Mouse (Mus musculus): ENCODE measurements around the gene Txnrd2.

The Txnrd2 gene

DNA sequence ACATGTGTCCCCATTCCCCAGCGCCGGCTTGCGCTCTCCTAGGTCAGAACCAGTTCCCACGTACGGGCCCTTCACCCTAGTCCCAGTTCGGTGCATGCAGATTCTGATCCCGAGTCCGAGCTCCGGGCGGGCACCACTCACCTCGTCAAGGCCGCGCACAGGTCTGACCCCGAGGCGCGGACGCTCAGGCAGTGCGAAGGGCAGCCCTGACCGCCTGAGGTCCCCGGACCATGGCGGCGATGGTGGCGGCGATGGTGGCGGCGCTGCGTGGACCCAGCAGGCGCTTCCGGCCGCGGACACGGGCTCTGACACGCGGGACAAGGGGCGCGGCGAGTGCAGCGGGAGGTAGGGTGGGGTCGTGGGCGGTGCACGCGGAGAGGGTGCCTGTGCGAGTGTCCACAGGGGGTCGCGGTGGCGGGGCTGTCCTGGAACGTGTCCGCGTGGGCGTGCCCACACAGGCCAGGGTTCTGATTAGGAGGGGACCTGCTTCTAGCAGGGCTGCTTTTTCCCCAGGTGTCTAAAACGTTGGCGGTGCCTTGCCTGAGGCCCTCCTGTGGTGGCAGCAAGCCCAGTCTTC lies at the start of gene Txnrd2:
Txnrd2 (plus strand) TSS at position 170 of the 577 bp plus-strand sequence.
- in situ Hi-C loops (cut with MboI; ENCODE audit: unreplicated experiment in 2 of 2): loop anchor here in 1 of 2 experiments (25.0 kb wide), 1 partner anchor 861 kb away; no protein-coding TSS in a partner anchor

GRCm38 (mm10) chr16:18377203-18377602 lies 49.0 kb upstream of the Txnrd2 start:
- in situ Hi-C loops (cut with MboI; ENCODE audit: unreplicated experiment in 2 of 2): no loop called here

- in situ Hi-C loops (cut with MboI; ENCODE audit: unreplicated experiment in 2 of 2): no loop called here
Measured at GRCm38 (mm10) chr16:18378489-18378888, 47.7 kb upstream of the Txnrd2 start.

- in situ Hi-C loops (cut with MboI; ENCODE audit: unreplicated experiment in 2 of 2): no loop called here
Measured at GRCm38 (mm10) chr16:18379338-18380001, 46.7 kb upstream of the Txnrd2 start.

DNA sequence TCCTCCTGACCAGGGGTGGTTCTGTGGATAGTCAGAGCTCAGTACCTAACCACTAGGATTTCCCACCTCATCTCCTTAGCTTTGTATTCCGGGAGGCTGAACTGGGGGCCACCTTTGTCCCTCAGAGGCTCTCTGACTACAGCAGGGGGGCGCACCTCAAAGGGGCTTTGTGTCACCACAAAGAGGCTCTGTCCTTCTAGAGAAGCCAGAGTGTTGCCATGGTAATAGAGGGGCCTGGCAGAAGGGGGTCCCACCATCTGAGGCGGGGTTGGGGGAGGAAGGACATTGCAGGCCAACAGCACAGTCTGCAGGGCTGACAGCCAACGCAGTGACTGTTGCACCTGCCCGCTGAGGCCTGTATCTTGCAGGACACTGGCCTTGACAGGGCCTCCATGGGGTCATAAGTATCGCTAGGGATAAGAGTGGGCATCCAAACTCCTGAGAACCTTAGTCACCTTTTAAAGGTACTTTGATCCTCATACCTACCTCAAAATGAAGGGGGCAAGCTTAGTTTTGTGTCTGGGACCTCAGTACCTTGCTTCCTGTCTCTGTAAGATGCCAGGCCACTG lies 45.6 kb upstream of the Txnrd2 start:
- in situ Hi-C loops (cut with MboI; ENCODE audit: unreplicated experiment in 2 of 2): no loop called here

DNA sequence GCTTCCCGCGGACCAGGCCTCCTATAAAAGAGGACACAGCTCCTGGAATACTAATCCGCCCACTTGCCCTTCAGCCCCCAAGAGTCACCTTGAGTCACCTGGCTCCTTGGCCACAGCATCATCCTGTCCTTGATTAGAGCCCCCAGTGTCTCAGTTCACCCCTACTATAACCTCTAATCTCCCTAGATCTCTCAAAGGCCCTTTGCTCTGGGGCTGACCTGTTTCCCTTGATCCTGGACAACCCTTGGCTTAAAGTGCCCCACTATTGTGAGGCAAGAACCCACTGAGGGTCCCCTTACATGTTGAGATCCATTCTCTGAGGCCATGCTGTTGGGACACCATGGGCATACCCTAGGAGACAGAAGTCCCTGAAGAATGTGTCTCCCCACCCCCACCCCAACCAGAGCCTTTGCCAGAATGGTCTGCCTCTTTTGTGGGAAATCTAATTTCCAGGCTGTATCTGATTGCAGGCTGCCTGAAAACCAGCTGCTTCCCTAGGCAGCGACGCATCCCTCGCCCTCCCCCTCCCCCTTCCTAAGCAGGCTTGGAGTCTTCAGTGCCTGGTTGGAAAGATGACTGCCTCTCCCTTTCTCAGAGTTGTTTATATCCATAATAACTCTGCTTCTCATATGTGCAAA lies 44.4 kb upstream of the Txnrd2 start:
- in situ Hi-C loops (cut with MboI; ENCODE audit: unreplicated experiment in 2 of 2): no loop called here

GRCm38 (mm10) chr16:18383045-18383726 lies 43.0 kb upstream of the Txnrd2 start:
- in situ Hi-C loops (cut with MboI; ENCODE audit: unreplicated experiment in 2 of 2): no loop called here

DNA sequence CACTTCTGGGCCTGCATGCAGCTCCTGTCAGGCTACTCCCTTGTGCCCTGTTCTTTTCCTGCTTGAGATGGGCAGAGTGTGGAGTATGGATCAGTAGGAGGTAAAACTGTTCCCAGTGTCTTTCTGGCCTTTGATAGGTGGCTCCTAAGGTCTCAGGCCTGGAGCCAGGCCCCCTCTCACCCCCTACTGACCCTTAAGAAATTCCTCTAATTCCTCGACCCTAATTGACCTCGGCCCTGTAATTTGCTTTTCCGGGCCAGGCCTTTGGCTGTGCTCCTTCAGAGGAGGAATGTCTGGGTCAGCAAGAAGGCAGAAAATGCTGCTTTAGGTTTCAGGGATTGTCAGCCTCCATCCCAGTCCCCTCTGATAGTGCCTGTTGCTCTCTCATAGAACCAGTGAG lies 42.4 kb upstream of the Txnrd2 start:
- in situ Hi-C loops (cut with MboI; ENCODE audit: unreplicated experiment in 2 of 2): no loop called here

DNA sequence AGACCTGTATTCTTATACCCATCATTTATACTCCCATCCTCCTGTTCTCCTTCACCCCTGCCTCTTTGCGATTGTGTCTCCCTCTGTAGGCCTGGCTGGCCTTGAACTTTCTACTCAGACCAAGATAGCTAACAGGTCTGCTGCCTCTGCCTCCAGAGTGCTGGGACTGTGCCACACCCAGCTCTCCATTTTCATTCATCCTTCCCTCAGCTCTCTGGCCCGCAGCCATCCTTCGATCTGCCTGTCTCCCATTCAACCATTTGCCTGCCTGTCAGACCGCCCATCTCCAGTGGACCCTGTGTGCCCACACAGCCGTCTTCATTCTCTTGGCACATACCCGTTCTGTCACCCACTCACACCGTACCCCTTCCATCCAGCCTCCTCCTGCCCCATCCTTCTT lies 42.0 kb upstream of the Txnrd2 start:
- in situ Hi-C loops (cut with MboI; ENCODE audit: unreplicated experiment in 2 of 2): no loop called here

DNA sequence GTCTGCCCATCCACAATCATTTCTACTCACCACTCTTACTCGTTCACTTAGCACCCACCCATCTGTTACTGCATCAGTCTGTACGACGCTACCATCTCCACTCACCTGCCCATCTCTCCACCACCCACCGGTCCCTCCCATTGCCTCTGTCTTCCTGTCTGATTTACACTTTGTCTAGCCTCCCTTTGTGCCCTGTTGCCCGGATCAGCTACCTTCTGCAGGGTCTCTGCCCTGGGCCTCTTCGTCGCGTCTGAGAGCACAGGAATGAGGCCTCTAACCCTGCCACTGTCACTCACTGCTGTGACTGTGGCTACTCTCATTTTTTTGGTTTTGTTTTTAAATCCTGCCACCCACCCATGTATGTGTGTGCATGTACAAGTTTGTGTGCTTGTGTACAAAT lies 41.5 kb upstream of the Txnrd2 start:
- in situ Hi-C loops (cut with MboI; ENCODE audit: unreplicated experiment in 2 of 2): no loop called here

- in situ Hi-C loops (cut with MboI; ENCODE audit: unreplicated experiment in 2 of 2): no loop called here
Measured at GRCm38 (mm10) chr16:18385411-18385810, 40.8 kb upstream of the Txnrd2 start.

DNA sequence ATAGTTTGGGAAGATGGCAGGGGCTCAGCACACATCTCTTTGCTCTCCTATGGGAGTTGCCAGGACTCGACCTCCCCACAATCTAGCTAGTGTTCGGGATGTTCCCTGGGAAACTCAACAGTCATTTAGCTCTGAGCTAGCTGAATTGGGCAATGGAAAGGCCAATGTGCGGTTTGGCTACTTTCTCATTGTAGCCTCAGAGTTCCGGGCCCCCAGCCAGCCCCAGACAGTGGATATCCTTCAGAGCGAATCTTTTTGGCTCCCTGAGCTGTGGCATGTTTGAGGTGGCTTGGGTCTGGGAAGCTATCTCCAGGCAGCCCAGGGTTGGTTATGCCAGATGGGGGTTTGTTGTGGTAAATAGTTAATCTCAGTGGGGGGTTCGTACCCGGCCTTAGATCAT lies 39.7 kb upstream of the Txnrd2 start:
- in situ Hi-C loops (cut with MboI; ENCODE audit: unreplicated experiment in 2 of 2): no loop called here

DNA sequence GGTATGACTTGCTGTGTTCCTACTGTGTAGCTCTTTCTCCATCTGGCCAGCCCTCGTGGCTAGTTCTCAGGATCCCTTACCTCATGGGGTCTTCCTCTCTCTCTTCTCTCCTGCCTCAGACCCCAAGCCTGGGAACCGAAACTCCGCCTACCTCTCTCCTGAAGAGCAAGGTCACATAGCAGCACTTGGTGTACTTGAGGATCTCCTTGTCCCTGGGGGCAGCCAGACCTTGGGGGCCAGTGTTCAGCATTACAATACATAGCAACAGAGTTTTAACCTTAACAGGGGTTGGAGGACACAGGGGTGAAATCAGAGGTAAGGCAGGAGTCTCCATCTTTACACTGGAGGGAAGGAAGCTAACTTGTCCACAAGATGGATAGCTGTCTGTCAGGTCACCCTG lies 39.2 kb upstream of the Txnrd2 start:
- in situ Hi-C loops (cut with MboI; ENCODE audit: unreplicated experiment in 2 of 2): no loop called here

DNA sequence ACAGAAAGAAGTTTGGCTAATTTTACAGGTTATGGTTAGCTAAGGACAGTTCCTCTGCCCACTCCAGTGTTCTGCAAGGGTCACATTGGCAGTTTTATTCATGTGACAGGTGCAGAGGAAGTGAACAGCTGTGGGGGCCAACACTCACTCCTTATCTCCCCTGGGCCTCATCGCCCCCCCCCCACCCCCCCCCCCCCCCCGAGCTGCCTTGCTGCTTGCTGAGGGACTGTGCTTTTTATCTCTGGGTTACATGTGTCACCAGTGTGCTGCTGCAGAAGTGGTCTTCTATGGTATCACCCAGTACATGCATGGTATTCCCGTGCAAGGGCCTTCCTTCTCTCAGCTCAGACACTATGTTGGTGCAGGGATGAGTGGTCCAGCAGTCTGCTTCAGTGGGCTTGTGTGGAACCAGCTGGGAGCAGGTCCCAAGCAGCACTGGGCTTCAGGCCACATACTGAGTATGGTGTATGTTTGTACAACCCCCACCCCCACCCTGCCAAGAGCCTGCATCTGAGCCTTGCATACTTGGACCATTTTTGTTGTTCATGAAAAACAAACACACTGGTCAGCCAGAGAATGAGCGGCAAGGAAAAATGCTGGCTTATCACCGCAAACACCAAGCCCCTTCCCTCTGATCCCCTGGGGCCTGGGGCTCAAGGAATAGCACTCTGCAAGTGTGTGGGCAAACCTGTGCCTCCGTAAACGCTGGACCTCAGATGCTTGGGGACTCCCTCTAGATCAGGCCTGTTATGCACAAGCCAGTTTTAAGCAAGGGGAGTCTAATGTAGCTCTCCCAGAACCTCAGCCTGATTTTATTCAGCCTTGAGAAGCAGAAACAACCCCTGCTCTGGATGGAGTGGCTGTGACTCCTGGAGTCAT lies 38.2 kb upstream of the Txnrd2 start:
- in situ Hi-C loops (cut with MboI; ENCODE audit: unreplicated experiment in 2 of 2): no loop called here

DNA sequence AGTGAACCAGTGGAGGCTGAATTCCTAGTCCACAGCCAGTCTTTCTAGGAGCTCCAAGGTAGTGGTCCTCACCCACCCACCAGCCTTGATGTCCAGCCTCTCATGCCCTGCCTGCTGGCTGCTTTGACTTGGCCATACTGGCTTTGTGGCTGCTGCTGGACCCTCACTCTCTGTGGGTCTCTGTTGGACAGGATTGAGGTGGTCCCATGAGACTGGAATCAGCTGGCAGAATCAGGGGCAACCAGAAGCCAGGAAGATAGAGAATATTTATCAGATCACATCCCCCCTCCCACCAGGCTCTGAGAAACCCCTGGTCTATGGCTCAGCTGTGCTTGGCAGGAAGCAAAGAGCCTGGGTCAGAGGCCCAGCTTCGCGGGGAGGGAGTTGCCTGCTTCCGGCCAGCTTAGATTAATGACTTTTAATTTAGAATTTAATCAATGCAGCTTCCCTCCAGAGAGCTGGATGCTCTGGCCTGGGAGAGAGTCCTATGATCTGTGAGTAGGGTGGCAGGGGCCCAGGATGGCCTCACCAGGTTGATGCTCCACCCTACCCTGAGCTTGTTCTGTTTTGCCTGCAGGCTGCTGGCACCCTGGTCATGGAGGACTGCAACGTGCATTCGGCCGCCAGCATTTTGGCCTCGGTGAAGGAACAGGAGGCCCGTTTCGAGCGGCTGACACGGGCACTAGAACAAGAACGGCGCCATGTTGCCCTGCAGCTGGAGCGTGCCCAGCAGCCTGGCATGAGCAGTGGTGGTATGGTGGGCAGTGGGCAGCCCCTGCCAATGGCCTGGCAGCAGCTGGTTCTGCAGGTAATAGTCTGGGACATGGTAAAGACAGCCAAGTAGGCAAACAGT lies 37.4 kb upstream of the Txnrd2 start:
- in situ Hi-C loops (cut with MboI; ENCODE audit: unreplicated experiment in 2 of 2): no loop called here

- in situ Hi-C loops (cut with MboI; ENCODE audit: unreplicated experiment in 2 of 2): no loop called here
Measured at GRCm38 (mm10) chr16:18390399-18390798, 35.8 kb upstream of the Txnrd2 start.

GRCm38 (mm10) chr16:18391127-18391526 lies 35.1 kb upstream of the Txnrd2 start:
- in situ Hi-C loops (cut with MboI; ENCODE audit: unreplicated experiment in 2 of 2): no loop called here

DNA sequence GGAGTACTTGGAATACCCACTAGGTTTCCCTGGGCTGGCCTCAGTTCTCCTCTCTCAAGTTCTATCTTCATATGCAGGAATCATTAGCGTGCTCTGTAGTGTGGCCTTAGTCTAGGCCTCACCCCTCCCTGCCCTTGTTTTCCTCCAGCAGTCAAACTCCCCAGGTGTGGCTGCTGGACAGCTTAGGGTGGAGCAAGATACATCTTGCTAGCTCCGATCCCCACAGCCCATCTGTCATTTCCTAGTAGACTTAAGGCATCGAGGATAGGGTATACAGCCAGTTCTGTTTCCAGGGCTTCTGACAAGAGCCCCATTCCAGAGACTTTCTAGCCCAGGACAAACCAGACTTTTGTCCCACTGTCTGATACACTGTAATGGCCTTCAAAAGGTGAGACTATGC lies 34.5 kb upstream of the Txnrd2 start:
- in situ Hi-C loops (cut with MboI; ENCODE audit: unreplicated experiment in 2 of 2): no loop called here

Data from v-Abl transformed pro-B cells (cell line).